Comparison of ENCODE assay signal across 13 mouse cellular contexts in genomic region chr2:162031636-162032035, GRCm38 (mm10).
A peak's percentile ranks its signal among the peaks of the same experiment; 100 is the strongest.
DNase-seq lines count a peak whose midpoint lies in the region; ATAC-seq and TF ChIP-seq lines count a peak whose summit lies in the region.
"Had no signal": no experiment of that assay in that cellular context is flagged by ENCODE, and none has a peak within 500 bp of the region (broad histone marks: within the 10 kb centered on the region; RNA-seq: fewer than 3 reads in every experiment).

No protein-coding gene starts in this region.

- H3K27ac ChIP-seq in kidney, postnatal 0 days, result no peak overlapping the region
- H3K27ac ChIP-seq in ES-E14 (ENCODE audit: insufficient read depth, low read depth, low read length, poor library complexity, severe bottlenecking), result no peak overlapping the region
- no peak overlapping the region for H3K27ac ChIP-seq in limb, embryonic 10.5 days
- H3K27ac ChIP-seq: heart, adult 2 months; hindbrain, embryonic 12.5 days; liver, embryonic 13.5 days had no signal

- in situ Hi-C loops in ES-E14 (cut with MboI; ENCODE audit: low sequenced_read_pairs in 2 of 2, unreplicated experiment in 2 of 2), result no loop called here

- no peak overlapping the region for H3K4me2 ChIP-seq in kidney, postnatal 0 days (ENCODE audit: low read length)
- H3K4me2 ChIP-seq: hindbrain, embryonic 12.5 days; liver, embryonic 13.5 days had no signal

- no peaks in the 10 kb centered on the region for H3K36me3 ChIP-seq in kidney, postnatal 0 days (ENCODE audit: insufficient read depth, low read length)
- H3K36me3 ChIP-seq in ES-E14 (ENCODE audit: control insufficient read depth, insufficient read depth, low read length, poor library complexity, severe bottlenecking), result no peaks in the 10 kb centered on the region
- H3K36me3 ChIP-seq in limb, embryonic 10.5 days, result no peaks in the 10 kb centered on the region
- H3K36me3 ChIP-seq: hindbrain, embryonic 12.5 days; liver, embryonic 13.5 days had no signal

- peak; percentile 73 for DNase-seq in kidney, postnatal 0 days (ENCODE audit: low spot score)
- no peak for DNase-seq in kidney, adult 18-20 months
- DNase-seq in ES-E14 (ENCODE audit: low read depth, low spot score) (peak; percentile 24), ZHBTc4 (ENCODE audit: low read depth, low spot score) (peak; percentile 42)
- DNase-seq in limb, embryonic 10.5 days (ENCODE audit: low spot score), result peak; percentile 39
- no peak for DNase-seq in left cerebral cortex, postnatal 36 days (ENCODE audit: low spot score in 2 of 2)
- no peak for DNase-seq in right cerebral cortex, adult 18-20 months
- DNase-seq: cerebellum, adult 9-10 months; heart, adult 2 months; liver, embryonic 13.5 days; right cerebral cortex, postnatal 14 days had no signal

- no peak overlapping the region for H3K9ac ChIP-seq in kidney, postnatal 0 days (ENCODE audit: low read depth, low read length)
- no peak overlapping the region for H3K9ac ChIP-seq in ES-E14 (ENCODE audit: insufficient read depth, low read depth, low read length, poor library complexity, severe bottlenecking)
- H3K9ac ChIP-seq: hindbrain, embryonic 12.5 days; liver, embryonic 13.5 days had no signal

- no peaks in the 10 kb centered on the region for H3K4me1 ChIP-seq in kidney, postnatal 0 days (replicated peaks; ENCODE audit: insufficient read depth, low read length)
- H3K4me1 ChIP-seq in ES-E14 (ENCODE audit: control insufficient read depth in 2 of 2, insufficient read depth in 2 of 2, low read length in 2 of 2, poor library complexity in 1 of 2), result no peaks in the 10 kb centered on the region
- H3K4me1 ChIP-seq in limb, embryonic 10.5 days, result no peaks in the 10 kb centered on the region
- H3K4me1 ChIP-seq: hindbrain, embryonic 12.5 days; liver, embryonic 13.5 days had no signal

- H3K9me3 ChIP-seq in kidney, postnatal 0 days (replicated peaks; ENCODE audit: low read length), result no peaks in the 10 kb centered on the region
- H3K9me3 ChIP-seq in ES-E14 (ENCODE audit: control insufficient read depth, insufficient read depth, low read depth, low read length), result no peaks in the 10 kb centered on the region
- no peaks in the 10 kb centered on the region for H3K9me3 ChIP-seq in limb, embryonic 10.5 days (replicated peaks)
- H3K9me3 ChIP-seq: hindbrain, embryonic 12.5 days had no signal

- no peak overlapping the region for H3K4me3 ChIP-seq in kidney, postnatal 0 days (replicated peaks; ENCODE audit: low read depth, low read length)
- H3K4me3 ChIP-seq in ES-E14 (ENCODE audit: insufficient read depth in 1 of 2, low read depth in 1 of 2, low read length in 2 of 2, poor library complexity in 1 of 2, severe bottlenecking in 1 of 2), result no peak overlapping the region
- H3K4me3 ChIP-seq in limb, embryonic 10.5 days, result no peak overlapping the region
- H3K4me3 ChIP-seq: heart, adult 2 months; hindbrain, embryonic 12.5 days; liver, embryonic 13.5 days had no signal

- no peak for TF ChIP-seq CTCF in kidney, postnatal 0 days (IDR thresholded peaks at IDR 0.05; ENCODE audit: low read depth)

- WGBS in kidney, postnatal 0 days, result 69% methylated on average over 4 of the region's 4 CpGs
- 78% methylated on average over 4 of the region's 4 CpGs for WGBS in limb, embryonic 10.5 days

- ATAC-seq in kidney, postnatal 0 days (replicated peaks; ENCODE audit: low FRiP score, low read depth), result no peak

- intact Hi-C loops in left cerebral cortex, postnatal 36 days (cut with DNase I), result no loop called here

- H3K27me3 ChIP-seq in kidney, postnatal 0 days (ENCODE audit: insufficient read depth, low read length), result no peaks in the 10 kb centered on the region
- no peaks in the 10 kb centered on the region for H3K27me3 ChIP-seq in limb, embryonic 10.5 days (ENCODE audit: low read depth, poor library complexity, severe bottlenecking)
- H3K27me3 ChIP-seq: CH12.LX; hindbrain, embryonic 12.5 days; liver, embryonic 13.5 days had no signal

TF ChIP-seq in ES-E14, 5 proteins besides CTCF, POLR2A, EP300 and RAD21:
- TF ChIP-seq HCFC1 (IDR thresholded peaks at IDR 0.05; ENCODE audit: borderline replicate concordance, insufficient read depth, low read length) (no peak), MAFK (IDR thresholded peaks at IDR 0.05; ENCODE audit: insufficient read depth, low read depth, low read length) (no peak), CHD2 (IDR thresholded peaks at IDR 0.05; ENCODE audit: low read depth, low read length) (no peak), ZC3H11A (IDR thresholded peaks at IDR 0.05; ENCODE audit: borderline replicate concordance, low read depth, low read length) (no peak), ZNF384 (IDR thresholded peaks at IDR 0.05; ENCODE audit: low read depth, low read length) (no peak)

Comparison
In these comparisons a context has a peak if more than half of its experiments do, and no peak if none do; other contexts are left out.
1. DNase-seq: peak in kidney, postnatal 0 days (single experiment), ES-E14 (single experiment), ZHBTc4 (single experiment) and limb, embryonic 10.5 days (single experiment); none in kidney, adult 18-20 months (single experiment), left cerebral cortex, postnatal 36 days (0 of 2) and right cerebral cortex, adult 18-20 months (single experiment).